Mouse (Mus musculus) embryonic facial prominence, embryonic 13.5 days (tissue): ENCODE data around the gene Spdl1. TPM values are rescaled to one million over a fixed set of nuclear protein-coding genes. Genes with fewer than 3 reads are reported as not detected.
"Not testable (repeated sequence)": the region's sequence is repeated elsewhere in the genome, so short reads cannot be mapped to it uniquely, and the experiment has no call there.

Source experiments
- ATAC-seq: fragments of 200-750 bp; cut with Nextera tagmentation; 2 replicates; pipeline ENCODE4 v1.8.0; 2017; ENCODE audit warnings: low read depth; ENCODE audit not compliant: insufficient number of reproducible peaks, insufficient read depth, low FRiP score, low TSS enrichment
- H3K27ac ChIP-seq: fragments of 300-500 bp; sonication (generic); 2 replicates; pipeline ENCODE4 v1.5.1; 2015; ENCODE audit warnings: moderate library complexity, mild to moderate bottlenecking, inconsistent platforms
- H3K27me3 ChIP-seq: fragments of 300-500 bp; sonication (generic); 2 replicates; pipeline ENCODE4 v1.6.1; 2015; ENCODE audit warnings: mild to moderate bottlenecking, inconsistent platforms
- H3K36me3 ChIP-seq: fragments of 300-500 bp; sonication (generic); 2 replicates; pipeline ENCODE4 v1.6.1; 2015; ENCODE audit warnings: mild to moderate bottlenecking, inconsistent platforms
- H3K4me1 ChIP-seq: fragments of 300-500 bp; sonication (generic); 2 replicates; pipeline ENCODE4 v1.6.1; 2015; ENCODE audit warnings: inconsistent platforms
- H3K4me2 ChIP-seq: fragments of 300-500 bp; sonication (generic); 2 replicates; pipeline ENCODE4 v1.6.1; 2015; ENCODE audit warnings: moderate library complexity, mild to moderate bottlenecking, inconsistent platforms
- H3K4me3 ChIP-seq: fragments of 300-500 bp; sonication (generic); 2 replicates; pipeline ENCODE4 v1.5.1; 2015; ENCODE audit warnings: mild to moderate bottlenecking, inconsistent platforms
- H3K9ac ChIP-seq: fragments of 300-500 bp; sonication (generic); 2 replicates; pipeline ENCODE4 v1.6.1; 2015; ENCODE audit warnings: mild to moderate bottlenecking, inconsistent platforms
- H3K9me3 ChIP-seq: fragments of 300-500 bp; sonication (generic); 2 replicates; pipeline ENCODE4 v1.6.1; 2016; ENCODE audit warnings: inconsistent platforms
- WGBS: fragments of 180-500 bp; shearing (Covaris S2); methylation state at CpG from one replicate; pipeline ENCODE4 v1.1.7; 2015; ENCODE audit warnings: mixed read lengths; 5-methylcytosine and 5-hydroxymethylcytosine counted together
- polyA plus RNA-seq: library from polyadenylated mRNA; unstranded; fragments of >200 nt; fragmentation: Nextera tagmentation; extraction: Ambion mirVana; gene quantifications from 2 replicates; pipeline ENCODE4 v1.2.1, GENCODE M21; 2015

Gene Spdl1
- polyA plus RNA-seq, 1 experiment from 2014 or later: 23.4 TPM

DNA sequence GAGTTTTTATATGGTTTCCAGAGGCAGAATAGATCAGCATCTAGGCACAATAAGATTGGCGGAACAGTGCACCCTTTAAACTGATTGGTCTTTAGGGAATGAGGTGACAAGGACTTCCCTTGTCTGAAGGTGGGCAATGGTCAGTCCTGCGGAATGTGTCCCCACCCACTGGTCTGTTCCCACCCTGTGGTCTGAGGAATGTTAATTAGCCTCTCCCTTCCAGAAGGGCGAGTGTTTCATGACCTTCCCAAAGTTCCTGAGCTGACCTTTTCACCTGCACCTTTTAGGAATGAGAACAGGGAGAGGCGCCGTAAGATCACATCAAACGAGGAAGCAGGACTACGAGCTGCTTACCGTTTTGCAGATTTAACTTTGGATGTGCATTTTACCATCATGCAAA lies 35.4 kb downstream of the Spdl1 start:
- H3K4me1 ChIP-seq, H3K27me3 ChIP-seq, H3K4me2 ChIP-seq, H3K9me3 ChIP-seq, H3K36me3 ChIP-seq, H3K9ac ChIP-seq, H3K4me3 ChIP-seq, ATAC-seq, H3K27ac ChIP-seq: not testable (repeated sequence)
- WGBS: 51% methylated on average over 8 of the region's 8 CpGs

GRCm38 (mm10) chr11:34796097-34796496 lies 37.3 kb downstream of the Spdl1 start:
- 25% methylated on average over 4 of the region's 4 CpGs for WGBS
- H3K4me3 ChIP-seq: no peak overlapping the region
- no peaks in the 10 kb centered on the region for H3K27me3 ChIP-seq
- no peak overlapping the region for H3K4me2 ChIP-seq
- no peak for ATAC-seq
- H3K9ac ChIP-seq: no peak overlapping the region
- no peaks in the 10 kb centered on the region for H3K4me1 ChIP-seq
- no peak overlapping the region for H3K27ac ChIP-seq
- no peaks in the 10 kb centered on the region for H3K9me3 ChIP-seq
- H3K36me3 ChIP-seq: no peaks in the 10 kb centered on the region

- Histone ChIP-seq H3K4me2 (no peak overlapping the region), H3K27me3 (no peaks in the 10 kb centered on the region), H3K36me3 (no peaks in the 10 kb centered on the region), H3K9me3 (no peaks in the 10 kb centered on the region), H3K27ac (no peak overlapping the region), H3K9ac (no peak overlapping the region), H3K4me3 (no peak overlapping the region), H3K4me1 (no peaks in the 10 kb centered on the region)
- no peak; the same call in 1 of the 2 replicates for ATAC-seq
- WGBS: 71% methylated on average over 8 of the region's 8 CpGs
These were observed 41.6 kb downstream of the Spdl1 start for GRCm38 (mm10) chr11:34791872-34792271.

GRCm38 (mm10) chr11:34784864-34785263 lies 48.6 kb downstream of the Spdl1 start:
- Histone ChIP-seq H3K27me3 (no peaks in the 10 kb centered on the region), H3K9me3 (no peaks in the 10 kb centered on the region), H3K4me2 (no peak overlapping the region), H3K4me1 (no peaks in the 10 kb centered on the region), H3K27ac (no peak overlapping the region), H3K9ac (no peak overlapping the region), H3K36me3 (no peaks in the 10 kb centered on the region), H3K4me3 (no peak overlapping the region)
- no peak for ATAC-seq

DNA sequence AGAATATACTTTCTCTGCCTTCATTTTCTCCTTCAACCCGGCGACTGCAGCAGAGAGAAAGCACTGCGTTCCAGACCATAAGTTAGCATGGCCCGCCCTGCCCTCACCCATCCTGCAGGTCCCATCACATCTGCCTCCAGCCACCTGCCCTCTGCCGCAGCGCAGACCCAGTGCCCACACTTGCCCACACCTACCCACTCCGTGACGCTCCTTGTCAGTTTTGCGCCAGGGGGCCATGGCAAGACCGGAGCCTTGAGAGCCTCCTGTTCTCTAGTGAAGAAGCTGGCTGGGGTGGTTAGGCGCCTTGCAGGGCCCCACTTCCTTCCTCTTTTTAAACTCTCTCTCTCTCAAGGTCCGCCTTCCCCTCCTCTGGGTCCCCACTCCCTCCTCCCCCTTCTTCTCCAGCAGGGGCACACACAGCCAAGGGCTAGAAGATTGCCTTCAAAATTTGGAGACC lies 49.8 kb downstream of the Spdl1 start, which contains the start of gene Dock2:
Gene Dock2, minus strand, starts transcription at position 306 of the 457 bp plus-strand sequence.
- H3K36me3 ChIP-seq: no peaks in the 10 kb centered on the region
- H3K27ac ChIP-seq: no peak within 1 kb of the TSS
- H3K27me3 ChIP-seq: no peaks in the 10 kb centered on the region
- no peak within 1 kb of the TSS for H3K9ac ChIP-seq
- no peak within 1 kb of the TSS for H3K4me3 ChIP-seq
- no peaks in the 10 kb centered on the region for H3K9me3 ChIP-seq
- no peak for ATAC-seq
- 85% methylated on average over 12 of the region's 12 CpGs for WGBS
- H3K4me2 ChIP-seq: no peak within 1 kb of the TSS
- H3K4me1 ChIP-seq: no peaks in the 10 kb centered on the region

DNA sequence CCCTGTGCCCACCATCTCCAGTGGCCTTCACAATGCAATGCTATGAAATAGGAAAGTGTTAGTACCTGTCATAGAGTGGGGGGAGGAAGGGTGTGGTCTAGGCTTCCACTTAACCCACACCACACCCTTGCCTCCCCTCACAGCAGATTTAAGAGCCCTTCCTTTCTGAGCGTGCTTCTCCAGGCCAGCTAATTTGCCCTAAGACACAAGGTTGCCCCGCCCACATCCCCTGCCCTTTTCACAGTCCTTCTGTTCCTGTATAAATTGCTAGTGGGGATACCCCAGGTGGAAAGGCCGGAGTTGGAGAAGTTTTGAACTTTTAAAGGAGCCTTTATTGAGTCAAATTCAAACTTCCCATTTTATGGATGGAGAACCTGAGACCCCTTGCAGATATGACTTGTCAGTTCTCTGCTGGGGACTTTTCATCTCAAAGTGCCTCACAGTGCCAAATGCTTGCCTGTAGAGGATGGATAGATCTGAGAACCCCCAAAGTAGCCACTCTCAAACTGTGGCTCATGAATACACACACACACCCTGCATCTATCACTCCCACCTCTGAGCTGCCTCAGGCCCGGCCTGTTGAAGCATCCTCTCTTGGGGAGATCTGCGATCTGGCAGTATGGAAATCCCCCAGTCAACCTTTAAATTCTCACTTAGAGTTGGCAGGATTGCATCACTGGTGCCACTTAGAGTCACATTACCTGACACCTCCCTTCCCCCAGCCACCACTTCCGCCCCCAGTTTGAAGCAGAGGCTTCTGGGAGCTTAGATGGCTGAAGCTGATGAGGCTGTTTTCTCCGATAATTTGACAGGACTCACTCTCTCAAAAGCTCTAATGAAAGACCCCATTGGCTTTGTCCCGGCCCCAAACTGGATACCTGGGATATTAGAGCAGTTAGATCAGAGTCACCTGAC lies 50.7 kb downstream of the Spdl1 start:
- ATAC-seq: no peak
- no peaks in the 10 kb centered on the region for H3K9me3 ChIP-seq
- H3K27me3 ChIP-seq: no peaks in the 10 kb centered on the region
- H3K27ac ChIP-seq: no peak overlapping the region
- no peak overlapping the region for H3K9ac ChIP-seq
- no peaks in the 10 kb centered on the region for H3K4me1 ChIP-seq
- H3K4me2 ChIP-seq: no peak overlapping the region
- H3K4me3 ChIP-seq: no peak overlapping the region
- 76% methylated on average over 8 of the region's 8 CpGs for WGBS
- H3K36me3 ChIP-seq: no peaks in the 10 kb centered on the region

- no peak overlapping the region for H3K4me2 ChIP-seq
- H3K27ac ChIP-seq: no peak overlapping the region
- 88% methylated on average over 2 of the region's 2 CpGs for WGBS
- no peaks in the 10 kb centered on the region for H3K9me3 ChIP-seq
- H3K27me3 ChIP-seq: no peaks in the 10 kb centered on the region
- no peaks in the 10 kb centered on the region for H3K36me3 ChIP-seq
- ATAC-seq: no peak
- no peak overlapping the region for H3K4me3 ChIP-seq
- H3K4me1 ChIP-seq: no peaks in the 10 kb centered on the region
- no peak overlapping the region for H3K9ac ChIP-seq
These were observed 52.7 kb downstream of the Spdl1 start for GRCm38 (mm10) chr11:34780786-34781185.

- no peaks in the 10 kb centered on the region for H3K36me3 ChIP-seq
- 88% methylated on average over 4 of the region's 4 CpGs for WGBS
- H3K9me3 ChIP-seq: no peaks in the 10 kb centered on the region
These were observed 53.5 kb downstream of the Spdl1 start for GRCm38 (mm10) chr11:34779966-34780365.

DNA sequence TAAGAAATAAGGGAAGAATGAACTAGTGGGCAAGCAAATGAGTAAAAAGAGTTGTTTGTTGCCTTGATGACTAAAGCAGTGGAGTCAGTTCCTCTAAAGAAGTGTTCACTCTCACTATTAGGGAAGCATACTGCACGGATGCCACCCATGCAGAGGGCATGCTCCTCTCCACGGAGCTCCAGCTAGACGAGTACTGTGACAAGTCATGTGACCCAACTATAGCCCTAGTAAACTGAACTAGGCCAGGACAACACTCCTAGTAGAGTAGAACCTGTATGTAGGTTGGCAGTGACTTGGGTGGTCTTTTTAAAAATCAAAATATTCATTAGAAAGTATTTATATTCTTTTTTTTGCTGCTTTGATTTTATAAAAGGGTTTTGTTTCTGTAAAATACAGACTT lies 55.1 kb downstream of the Spdl1 start:
- no peak overlapping the region for H3K9ac ChIP-seq
- H3K4me3 ChIP-seq: no peak overlapping the region
- 80% methylated on average over 3 of the region's 3 CpGs for WGBS
- no peak for ATAC-seq
- H3K4me2 ChIP-seq: no peak overlapping the region
- no peaks in the 10 kb centered on the region for H3K27me3 ChIP-seq
- H3K36me3 ChIP-seq: no peaks in the 10 kb centered on the region
- no peaks in the 10 kb centered on the region for H3K9me3 ChIP-seq
- no peaks in the 10 kb centered on the region for H3K4me1 ChIP-seq
- H3K27ac ChIP-seq: no peak overlapping the region

More at GRCm38 (mm10) chr11:34779966-34780365, 53.5 kb downstream of the Spdl1 start:
- no peak overlapping the region for H3K4me2 ChIP-seq
- H3K4me1 ChIP-seq: no peaks in the 10 kb centered on the region
- ATAC-seq: no peak
- no peak overlapping the region for H3K9ac ChIP-seq
- H3K4me3 ChIP-seq: no peak overlapping the region
- no peaks in the 10 kb centered on the region for H3K27me3 ChIP-seq
- H3K27ac ChIP-seq: no peak overlapping the region

DNA sequence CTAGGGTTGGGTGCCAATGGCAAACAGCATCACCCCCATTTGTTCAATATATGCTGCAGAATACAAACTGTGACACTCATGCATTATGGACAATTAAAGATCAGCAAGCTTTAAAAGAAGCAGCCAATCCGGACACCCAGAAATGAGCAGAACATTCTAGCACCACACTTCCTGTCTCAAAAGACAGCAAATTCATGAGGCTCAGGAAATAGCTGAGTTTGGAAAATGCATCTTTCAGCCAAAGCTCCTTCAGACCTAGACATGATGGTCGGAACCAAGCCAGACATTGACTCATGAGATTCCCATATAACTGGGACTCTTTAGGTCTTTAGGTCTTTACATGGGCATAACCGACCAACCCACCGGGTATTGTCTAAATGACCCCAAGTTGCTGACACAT lies 55.9 kb downstream of the Spdl1 start:
- H3K27ac ChIP-seq: no peak overlapping the region
- no peak overlapping the region for H3K4me3 ChIP-seq
- H3K9me3 ChIP-seq: no peaks in the 10 kb centered on the region
- H3K9ac ChIP-seq: no peak overlapping the region
- H3K36me3 ChIP-seq: no peaks in the 10 kb centered on the region
- H3K4me1 ChIP-seq: no peaks in the 10 kb centered on the region
- no peaks in the 10 kb centered on the region for H3K27me3 ChIP-seq
- 94% methylated on average over 4 of the region's 4 CpGs for WGBS
- ATAC-seq: no peak
- H3K4me2 ChIP-seq: no peak overlapping the region

- 83% methylated on average over 2 of the region's 2 CpGs for WGBS
- H3K9me3 ChIP-seq: no peaks in the 10 kb centered on the region
These were observed 57.4 kb downstream of the Spdl1 start for GRCm38 (mm10) chr11:34776054-34776453.

DNA sequence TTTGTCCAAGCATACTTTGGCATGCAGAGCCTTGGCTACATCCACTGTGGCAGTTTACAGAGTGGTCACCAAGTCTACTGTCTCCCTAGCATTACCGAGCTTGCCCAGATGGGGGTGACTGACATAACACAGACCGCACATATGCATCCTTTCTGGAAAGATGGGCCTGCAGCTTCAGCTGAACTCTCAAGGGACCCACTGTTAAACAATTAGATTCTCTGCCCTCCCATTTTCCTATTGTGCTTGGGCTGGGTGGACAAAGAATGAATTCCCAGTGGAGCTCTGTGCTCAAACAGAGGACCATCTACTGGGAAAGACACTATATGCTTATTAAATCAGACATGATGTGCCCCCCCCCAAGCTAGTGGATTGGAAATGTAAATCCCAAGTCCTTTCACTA lies 58.8 kb downstream of the Spdl1 start:
- peaks cover 7% of the 10 kb centered on the region; the same call in 1 of the 2 replicates for H3K4me1 ChIP-seq
- no peak overlapping the region for H3K9ac ChIP-seq
- H3K4me3 ChIP-seq: no peak overlapping the region
- H3K4me2 ChIP-seq: no peak overlapping the region
- H3K36me3 ChIP-seq: no peaks in the 10 kb centered on the region
- H3K27me3 ChIP-seq: no peaks in the 10 kb centered on the region
- 73% methylated on average over 2 of the region's 2 CpGs for WGBS
- ATAC-seq: no peak
- H3K27ac ChIP-seq: no peak overlapping the region
- no peaks in the 10 kb centered on the region for H3K9me3 ChIP-seq

More at GRCm38 (mm10) chr11:34776054-34776453, 57.4 kb downstream of the Spdl1 start:
- Histone ChIP-seq H3K4me3 (no peak overlapping the region), H3K27me3 (no peaks in the 10 kb centered on the region), H3K4me1 (peaks cover 3% of the 10 kb centered on the region; the same call in 1 of the 2 replicates), H3K36me3 (no peaks in the 10 kb centered on the region), H3K27ac (no peak overlapping the region), H3K9ac (no peak overlapping the region), H3K4me2 (no peak overlapping the region)
- ATAC-seq: no peak
